Mouse (Mus musculus): Measurements from ENCODE around the gene Slc35c2. TPM values are rescaled to one million over a fixed set of nuclear protein-coding genes. Genes with fewer than 3 reads are reported as not detected.

Gene Slc35c2
- polyA plus RNA-seq, 1 experiment from 2014 or later: 49.7 TPM

- Histone ChIP-seq H3K27me3 (ENCODE audit: control insufficient read depth, insufficient read depth, low read length) (no peaks in the 10 kb centered on the region), H3K4me3 (ENCODE audit: low read depth, low read length) (no peak overlapping the region), H3K4me1 (ENCODE audit: control insufficient read depth, insufficient read depth, low read length) (no peaks in the 10 kb centered on the region), H3K9me3 (ENCODE audit: control insufficient read depth, low read length) (no peaks in the 10 kb centered on the region), H3K4me2 (no peak overlapping the region), H3K36me3 (ENCODE audit: control insufficient read depth, insufficient read depth, low read length) (peaks cover 13% of the 10 kb centered on the region; the same call in 1 of the 2 replicates), H3K27ac (ENCODE audit: low read depth, low read length) (no peak overlapping the region), H3K9ac (ENCODE audit: low read length) (no peak overlapping the region)
- ATAC-seq (ENCODE audit: low FRiP score): no peak
- DNase-seq (ENCODE audit: low spot score, missing footprints): no peak
- WGBS: 86% methylated on average over 6 of the region's 6 CpGs
These were observed 15.8 kb upstream of the Slc35c2 start for GRCm38 (mm10) chr2:165303354-165304012.

DNA sequence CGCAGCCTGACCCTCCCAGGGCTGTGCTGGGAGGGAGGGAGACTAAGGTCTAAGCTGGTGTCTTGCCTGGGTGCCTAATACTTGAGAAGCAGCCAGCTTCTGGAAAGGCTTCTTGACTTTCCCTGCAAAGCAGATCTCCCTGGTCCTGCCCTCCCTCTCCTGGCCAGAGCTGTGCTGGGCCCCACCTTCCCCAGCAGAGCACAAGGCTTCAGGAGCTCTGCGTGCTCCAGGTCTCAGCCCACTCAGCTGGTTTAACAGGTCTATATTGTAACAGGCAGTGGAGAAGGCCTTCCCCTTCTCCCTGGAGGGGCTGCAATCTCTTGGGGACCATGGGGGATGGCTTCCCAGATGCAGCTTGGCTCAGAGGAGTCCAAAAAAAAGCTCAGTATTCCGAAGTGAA is 13.7 kb upstream of the Slc35c2 start:
- no peak overlapping the region for H3K4me3 ChIP-seq (ENCODE audit: low read depth, low read length)
- peaks cover 20% of the 10 kb centered on the region; the same call in 1 of the 2 replicates for H3K36me3 ChIP-seq (ENCODE audit: control insufficient read depth, insufficient read depth, low read length)
- no peaks in the 10 kb centered on the region for H3K9me3 ChIP-seq (ENCODE audit: control insufficient read depth, low read length)
- no peak overlapping the region for H3K9ac ChIP-seq (ENCODE audit: low read length)
- no peak overlapping the region for H3K27ac ChIP-seq (ENCODE audit: low read depth, low read length)
- no peaks in the 10 kb centered on the region for H3K4me1 ChIP-seq (ENCODE audit: control insufficient read depth, insufficient read depth, low read length)
- WGBS: 52% methylated on average over 3 of the region's 3 CpGs
- H3K27me3 ChIP-seq (ENCODE audit: control insufficient read depth, insufficient read depth, low read length): no peaks in the 10 kb centered on the region
- ATAC-seq (ENCODE audit: low FRiP score) (no peak), DNase-seq (ENCODE audit: low spot score, missing footprints) (no peak)
- H3K4me2 ChIP-seq: no peak overlapping the region

DNA sequence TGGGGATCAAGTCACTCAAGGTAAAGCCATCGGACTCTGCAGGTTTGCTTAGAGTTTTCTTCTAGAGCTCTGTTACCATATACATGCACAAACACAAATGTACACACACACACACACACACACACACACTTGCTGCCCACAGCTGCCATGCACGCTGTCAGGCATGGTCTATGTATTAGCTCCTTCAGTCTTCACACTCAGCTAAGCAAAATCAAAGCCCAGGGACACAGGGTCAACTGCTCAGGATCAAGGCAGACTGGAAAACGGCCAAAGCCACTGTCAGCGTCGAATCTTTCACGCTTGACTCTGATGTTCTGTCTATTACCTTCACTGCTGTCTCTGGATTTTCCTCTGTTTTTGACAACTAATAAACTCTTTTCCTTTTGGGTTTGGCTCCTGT is 13.2 kb upstream of the Slc35c2 start:
- peaks cover 20% of the 10 kb centered on the region; the same call in 1 of the 2 replicates for H3K36me3 ChIP-seq (ENCODE audit: control insufficient read depth, insufficient read depth, low read length)
- ATAC-seq (ENCODE audit: low FRiP score): no peak

GRCm38 (mm10) chr2:165300424-165300823 is 12.8 kb upstream of the Slc35c2 start:
- 88% methylated on average over 8 of the region's 8 CpGs for WGBS
- no peak overlapping the region for H3K4me3 ChIP-seq (ENCODE audit: low read depth, low read length)
- H3K9me3 ChIP-seq (ENCODE audit: control insufficient read depth, low read length): no peaks in the 10 kb centered on the region
- no peak overlapping the region for H3K4me2 ChIP-seq
- H3K27ac ChIP-seq (ENCODE audit: low read depth, low read length): no peak overlapping the region
- peaks cover 20% of the 10 kb centered on the region; the same call in 1 of the 2 replicates for H3K36me3 ChIP-seq (ENCODE audit: control insufficient read depth, insufficient read depth, low read length)
- ATAC-seq (ENCODE audit: low FRiP score) (no peak), DNase-seq (ENCODE audit: low spot score, missing footprints) (no peak)
- no peaks in the 10 kb centered on the region for H3K4me1 ChIP-seq (ENCODE audit: control insufficient read depth, insufficient read depth, low read length)
- no peaks in the 10 kb centered on the region for H3K27me3 ChIP-seq (ENCODE audit: control insufficient read depth, insufficient read depth, low read length)
- no peak overlapping the region for H3K9ac ChIP-seq (ENCODE audit: low read length)

More for the DNA sequence above, 13.2 kb upstream of the Slc35c2 start:
- DNase-seq (ENCODE audit: low spot score, missing footprints): no peak
- WGBS: 78% methylated on average over 6 of the region's 6 CpGs
- no peak overlapping the region for H3K9ac ChIP-seq (ENCODE audit: low read length)
- no peak overlapping the region for H3K4me2 ChIP-seq
- H3K4me3 ChIP-seq (ENCODE audit: low read depth, low read length): no peak overlapping the region
- H3K27ac ChIP-seq (ENCODE audit: low read depth, low read length): no peak overlapping the region
- no peaks in the 10 kb centered on the region for H3K9me3 ChIP-seq (ENCODE audit: control insufficient read depth, low read length)
- H3K4me1 ChIP-seq (ENCODE audit: control insufficient read depth, insufficient read depth, low read length): no peaks in the 10 kb centered on the region
- H3K27me3 ChIP-seq (ENCODE audit: control insufficient read depth, insufficient read depth, low read length): no peaks in the 10 kb centered on the region

DNA sequence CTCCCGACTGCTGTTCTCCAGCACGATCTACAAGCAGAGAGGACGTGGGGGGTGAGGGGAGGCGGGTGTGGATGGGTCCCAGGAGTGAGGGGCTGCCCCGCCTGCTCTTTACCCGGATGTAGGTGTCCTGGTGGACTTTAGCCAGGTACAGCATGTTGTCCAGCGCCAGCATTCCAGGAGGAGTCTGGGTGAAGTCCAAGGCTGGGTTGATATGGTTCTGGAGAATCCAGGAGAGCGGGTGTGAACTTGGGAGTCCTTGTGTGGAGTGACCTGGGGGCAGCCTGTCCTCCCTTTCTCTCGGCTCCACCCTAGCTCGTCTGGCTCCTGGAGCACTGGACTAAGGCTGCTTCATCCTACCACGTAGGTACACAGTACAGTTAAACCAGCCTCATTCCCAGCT is 9.8 kb upstream of the Slc35c2 start:
- DNase-seq (ENCODE audit: low spot score, missing footprints): no peak
- Histone ChIP-seq H3K9ac (ENCODE audit: low read length) (no peak overlapping the region), H3K36me3 (ENCODE audit: control insufficient read depth, insufficient read depth, low read length) (peaks cover 18% of the 10 kb centered on the region; the same call in 1 of the 2 replicates), H3K27me3 (ENCODE audit: control insufficient read depth, insufficient read depth, low read length) (no peaks in the 10 kb centered on the region), H3K4me1 (ENCODE audit: control insufficient read depth, insufficient read depth, low read length) (no peaks in the 10 kb centered on the region), H3K4me2 (no peak overlapping the region), H3K9me3 (ENCODE audit: control insufficient read depth, low read length) (no peaks in the 10 kb centered on the region), H3K27ac (ENCODE audit: low read depth, low read length) (no peak overlapping the region), H3K4me3 (ENCODE audit: low read depth, low read length) (no peak overlapping the region)
- no peak for ATAC-seq (ENCODE audit: low FRiP score)
- WGBS: 90% methylated on average over 11 of the region's 11 CpGs

DNA sequence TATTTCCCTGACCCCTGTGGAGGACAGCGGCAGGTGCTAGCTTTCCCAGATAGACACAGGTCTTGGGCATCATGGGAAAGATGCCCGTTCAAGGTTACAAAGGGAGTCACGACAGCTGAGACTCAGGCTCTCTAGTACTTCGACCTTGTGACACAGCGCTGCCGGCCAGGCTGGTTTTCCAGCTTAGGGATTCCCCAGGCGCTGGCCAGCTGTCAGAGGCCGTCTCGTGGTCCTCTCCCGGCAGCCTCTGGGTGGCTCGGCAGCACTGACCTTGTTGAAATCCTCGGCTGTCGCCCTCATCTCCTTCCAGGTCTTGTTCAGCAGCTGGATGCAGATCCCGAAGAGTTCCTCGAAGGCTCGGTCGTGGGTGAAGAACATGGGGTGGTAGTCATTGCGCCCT is 8.9 kb upstream of the Slc35c2 start:
- no peak overlapping the region for H3K4me3 ChIP-seq (ENCODE audit: low read depth, low read length)
- no peaks in the 10 kb centered on the region for H3K4me1 ChIP-seq (ENCODE audit: control insufficient read depth, insufficient read depth, low read length)
- H3K4me2 ChIP-seq: no peak overlapping the region
- no peak overlapping the region for H3K9ac ChIP-seq (ENCODE audit: low read length)
- peaks cover 22% of the 10 kb centered on the region; the same call in 1 of the 2 replicates for H3K36me3 ChIP-seq (ENCODE audit: control insufficient read depth, insufficient read depth, low read length)
- H3K9me3 ChIP-seq (ENCODE audit: control insufficient read depth, low read length): no peaks in the 10 kb centered on the region
- no peaks in the 10 kb centered on the region for H3K27me3 ChIP-seq (ENCODE audit: control insufficient read depth, insufficient read depth, low read length)
- ATAC-seq (ENCODE audit: low FRiP score) (no peak), DNase-seq (ENCODE audit: low spot score, missing footprints) (no peak)
- H3K27ac ChIP-seq (ENCODE audit: low read depth, low read length): no peak overlapping the region
- WGBS: 89% methylated on average over 18 of the region's 18 CpGs

- H3K4me1 ChIP-seq (ENCODE audit: control insufficient read depth, insufficient read depth, low read length): peaks cover 15% of the 10 kb centered on the region
- DNase-seq (ENCODE audit: low spot score, missing footprints): peak; percentile 89
- WGBS: 71% methylated on average over 18 of the region's 18 CpGs
- H3K27me3 ChIP-seq (ENCODE audit: control insufficient read depth, insufficient read depth, low read length): no peaks in the 10 kb centered on the region
- H3K9ac ChIP-seq (ENCODE audit: low read length): peak overlapping the region; percentile 71
- peak overlapping the region; percentile 64; the same call in 1 of the 2 replicates for H3K4me3 ChIP-seq (ENCODE audit: low read depth, low read length)
- no peaks in the 10 kb centered on the region for H3K9me3 ChIP-seq (ENCODE audit: control insufficient read depth, low read length)
- ATAC-seq (ENCODE audit: low FRiP score): no peak
- H3K27ac ChIP-seq (ENCODE audit: low read depth, low read length): no peak overlapping the region
- peak overlapping the region; percentile 97 for H3K4me2 ChIP-seq
- H3K36me3 ChIP-seq (ENCODE audit: control insufficient read depth, insufficient read depth, low read length): peaks cover 9% of the 10 kb centered on the region; the same call in 1 of the 2 replicates
These were observed 804 bp upstream of the Slc35c2 start for GRCm38 (mm10) chr2:165288315-165289031.

DNA sequence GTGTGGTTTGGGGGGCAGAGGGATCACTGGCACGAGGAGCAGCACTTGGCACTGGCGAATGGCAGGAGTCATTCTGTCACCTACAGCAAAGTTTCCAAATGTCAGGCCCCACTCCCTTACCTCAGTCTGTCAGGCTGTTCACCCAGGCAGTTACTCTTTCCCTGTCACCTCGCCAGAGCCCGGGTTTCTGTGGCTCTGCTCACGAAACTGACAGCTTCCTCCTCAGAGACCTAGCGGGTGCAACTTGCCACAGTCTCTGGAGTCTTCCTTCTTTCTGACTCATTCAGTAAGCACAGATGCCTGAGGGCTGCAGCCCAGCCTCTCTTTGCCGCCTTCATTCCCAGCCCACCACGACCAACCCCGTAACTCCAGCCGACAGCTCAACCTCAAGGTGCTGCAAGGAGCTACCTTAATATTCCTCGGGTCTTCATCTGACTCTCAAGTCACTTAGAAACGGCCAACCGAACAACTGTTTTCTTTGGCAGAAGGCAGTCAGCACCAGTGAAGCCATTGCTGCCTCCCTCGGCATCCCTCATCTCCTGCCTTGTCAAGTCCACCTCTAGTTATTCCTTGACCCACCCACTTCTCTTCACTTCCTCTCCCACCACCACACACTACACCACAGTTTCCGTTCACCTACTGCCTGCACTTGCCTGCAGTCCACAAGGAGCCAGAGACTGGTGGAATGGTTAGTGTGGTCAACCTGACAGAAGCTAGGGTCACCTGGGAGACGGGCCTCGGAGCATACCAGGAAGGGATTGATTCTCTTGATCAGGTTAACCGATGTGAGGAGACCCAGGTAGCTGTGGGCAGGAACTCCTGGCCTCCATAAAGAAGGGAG is 1.1 kb downstream of the Slc35c2 start:
- peak overlapping the region; percentile 71 for H3K9ac ChIP-seq (ENCODE audit: low read length)
- H3K9me3 ChIP-seq (ENCODE audit: control insufficient read depth, low read length): no peaks in the 10 kb centered on the region
- peak overlapping the region; percentile 64 for H3K4me3 ChIP-seq (ENCODE audit: low read depth, low read length)
- DNase-seq (ENCODE audit: low spot score, missing footprints) (no peak), ATAC-seq (ENCODE audit: low FRiP score) (no peak)
- 70% methylated on average over 18 of the region's 18 CpGs for WGBS
- H3K27me3 ChIP-seq (ENCODE audit: control insufficient read depth, insufficient read depth, low read length): no peaks in the 10 kb centered on the region
- H3K4me1 ChIP-seq (ENCODE audit: control insufficient read depth, insufficient read depth, low read length): peaks cover 15% of the 10 kb centered on the region
- no peak overlapping the region for H3K27ac ChIP-seq (ENCODE audit: low read depth, low read length)
- peak overlapping the region; percentile 97 for H3K4me2 ChIP-seq
- peaks cover 3% of the 10 kb centered on the region for H3K36me3 ChIP-seq (ENCODE audit: control insufficient read depth, insufficient read depth, low read length)
